Mouse (Mus musculus): ENCODE measurements around the gene Ppfia1. TPM values are rescaled to one million over a fixed set of nuclear protein-coding genes. Genes with fewer than 3 reads are reported as not detected.

The Ppfia1 gene
- polyA plus RNA-seq, 1 experiment from 2014 or later = 21.8 TPM

- Histone ChIP-seq H3K4me1 (replicated peaks) (no peaks in the 10 kb centered on the region), H3K4me3 (no peak overlapping the region), H3K36me3 (peaks cover 81% of the 10 kb centered on the region), H3K27ac (no peak overlapping the region), H3K4me2 (no peak overlapping the region), H3K9me3 (replicated peaks) (no peaks in the 10 kb centered on the region), H3K27me3 (no peaks in the 10 kb centered on the region), H3K9ac (no peak overlapping the region)
- ATAC-seq (replicated peaks; ENCODE audit: insufficient number of reproducible peaks, insufficient read depth, low FRiP score, low read depth) = no peak
These were observed 73.2 kb downstream of the Ppfia1 start for GRCm38 (mm10) chr7:144480314-144480713.

GRCm38 (mm10) chr7:144479569-144479968 is 74.0 kb downstream of the Ppfia1 start:
- Histone ChIP-seq H3K27me3 (no peaks in the 10 kb centered on the region), H3K27ac (no peak overlapping the region), H3K4me1 (replicated peaks) (no peaks in the 10 kb centered on the region), H3K36me3 (peaks cover 79% of the 10 kb centered on the region), H3K4me3 (no peak overlapping the region), H3K9ac (no peak overlapping the region), H3K9me3 (replicated peaks) (no peaks in the 10 kb centered on the region), H3K4me2 (no peak overlapping the region)
- no peak for ATAC-seq (replicated peaks; ENCODE audit: insufficient number of reproducible peaks, insufficient read depth, low FRiP score, low read depth)
- WGBS = 93% methylated on average over 1 of the region's 1 CpGs

- WGBS = 86% methylated on average over 3 of the region's 3 CpGs
- Histone ChIP-seq H3K9ac (no peak overlapping the region), H3K4me1 (replicated peaks) (peaks cover 10% of the 10 kb centered on the region), H3K27ac (no peak overlapping the region), H3K9me3 (replicated peaks) (no peaks in the 10 kb centered on the region), H3K4me2 (no peak overlapping the region), H3K27me3 (no peaks in the 10 kb centered on the region), H3K36me3 (peaks cover 41% of the 10 kb centered on the region), H3K4me3 (no peak overlapping the region)
- ATAC-seq (replicated peaks; ENCODE audit: insufficient number of reproducible peaks, insufficient read depth, low FRiP score, low read depth) = no peak
These were observed 77.8 kb downstream of the Ppfia1 start for GRCm38 (mm10) chr7:144475741-144476140.

GRCm38 (mm10) chr7:144473486-144473885 is 80.0 kb downstream of the Ppfia1 start:
- ATAC-seq (replicated peaks; ENCODE audit: insufficient number of reproducible peaks, insufficient read depth, low FRiP score, low read depth) = no peak
- H3K36me3 ChIP-seq = peaks cover 20% of the 10 kb centered on the region
- H3K9ac ChIP-seq = no peak overlapping the region
- peaks cover 26% of the 10 kb centered on the region for H3K4me1 ChIP-seq (replicated peaks)
- WGBS = 44% methylated on average over 4 of the region's 4 CpGs
- no peaks in the 10 kb centered on the region for H3K27me3 ChIP-seq
- no peak overlapping the region for H3K27ac ChIP-seq
- H3K4me3 ChIP-seq = no peak overlapping the region
- no peak overlapping the region for H3K4me2 ChIP-seq
- H3K9me3 ChIP-seq (replicated peaks) = no peaks in the 10 kb centered on the region

- Histone ChIP-seq H3K4me3 (peak overlapping the region; percentile 73), H3K9me3 (replicated peaks) (no peaks in the 10 kb centered on the region), H3K36me3 (peaks cover 4% of the 10 kb centered on the region; the same call in 1 of the 2 replicates), H3K9ac (peak overlapping the region; percentile 87), H3K4me2 (peak overlapping the region; percentile 79), H3K4me1 (replicated peaks) (peaks cover 35% of the 10 kb centered on the region), H3K27ac (peak overlapping the region; percentile 80), H3K27me3 (no peaks in the 10 kb centered on the region)
- WGBS = 78% methylated on average over 2 of the region's 2 CpGs
- no peak for ATAC-seq (replicated peaks; ENCODE audit: insufficient number of reproducible peaks, insufficient read depth, low FRiP score, low read depth)
These were observed 82.4 kb downstream of the Ppfia1 start for GRCm38 (mm10) chr7:144471103-144471502.

GRCm38 (mm10) chr7:144470545-144471059 is 82.9 kb downstream of the Ppfia1 start, which contains the start of gene Cttn:
Cttn (minus strand) TSS chr7:144471009.
- peaks cover 4% of the 10 kb centered on the region; the same call in 1 of the 2 replicates for H3K36me3 ChIP-seq
- 1% methylated on average over 30 of the region's 30 CpGs for WGBS
- H3K9me3 ChIP-seq (replicated peaks) = no peaks in the 10 kb centered on the region
- peak within 1 kb of the TSS; percentile 79 for H3K4me2 ChIP-seq
- no peaks in the 10 kb centered on the region for H3K27me3 ChIP-seq
- H3K4me3 ChIP-seq = peak within 1 kb of the TSS; percentile 73
- peak within 1 kb of the TSS; percentile 80 for H3K27ac ChIP-seq
- H3K4me1 ChIP-seq (replicated peaks) = peaks cover 35% of the 10 kb centered on the region
- H3K9ac ChIP-seq = peak within 1 kb of the TSS; percentile 87
- peak; percentile 90 for ATAC-seq (replicated peaks; ENCODE audit: insufficient number of reproducible peaks, insufficient read depth, low FRiP score, low read depth)

- Histone ChIP-seq H3K4me1 (replicated peaks) (peaks cover 35% of the 10 kb centered on the region), H3K4me2 (peak overlapping the region; percentile 79), H3K9me3 (replicated peaks) (no peaks in the 10 kb centered on the region), H3K27me3 (no peaks in the 10 kb centered on the region), H3K27ac (peak overlapping the region; percentile 80), H3K4me3 (peak overlapping the region; percentile 73), H3K9ac (peak overlapping the region; percentile 87), H3K36me3 (peaks cover 10% of the 10 kb centered on the region; the same call in 1 of the 2 replicates)
- ATAC-seq (replicated peaks; ENCODE audit: insufficient number of reproducible peaks, insufficient read depth, low FRiP score, low read depth) = peak; percentile 19; the same call in 1 of the 2 replicates
- 2% methylated on average over 31 of the region's 31 CpGs for WGBS
These were observed 83.5 kb downstream of the Ppfia1 start for GRCm38 (mm10) chr7:144469908-144470544.

GRCm38 (mm10) chr7:144469181-144469641 is 84.3 kb downstream of the Ppfia1 start:
- H3K36me3 ChIP-seq = peaks cover 16% of the 10 kb centered on the region; the same call in 1 of the 2 replicates
- peak overlapping the region; percentile 87; the same call in 1 of the 2 replicates for H3K9ac ChIP-seq
- peak overlapping the region; percentile 73 for H3K4me3 ChIP-seq
- peaks cover 35% of the 10 kb centered on the region for H3K4me1 ChIP-seq (replicated peaks)
- WGBS = 10% methylated on average over 4 of the region's 4 CpGs
- ATAC-seq (replicated peaks; ENCODE audit: insufficient number of reproducible peaks, insufficient read depth, low FRiP score, low read depth) = no peak; the same call in 1 of the 2 replicates
- H3K9me3 ChIP-seq (replicated peaks) = no peaks in the 10 kb centered on the region
- H3K27me3 ChIP-seq = no peaks in the 10 kb centered on the region
- peak overlapping the region; percentile 80 for H3K27ac ChIP-seq
- H3K4me2 ChIP-seq = peak overlapping the region; percentile 79

GRCm38 (mm10) chr7:144468741-144469140 is 84.8 kb downstream of the Ppfia1 start:
- Histone ChIP-seq H3K9me3 (replicated peaks) (no peaks in the 10 kb centered on the region), H3K4me2 (peak overlapping the region; percentile 79), H3K27ac (peak overlapping the region; percentile 80), H3K9ac (peak overlapping the region; percentile 87; the same call in 1 of the 2 replicates), H3K36me3 (peaks cover 19% of the 10 kb centered on the region), H3K4me1 (replicated peaks) (peaks cover 34% of the 10 kb centered on the region), H3K27me3 (no peaks in the 10 kb centered on the region), H3K4me3 (peak overlapping the region; percentile 73; the same call in 1 of the 2 replicates)
- no peak for ATAC-seq (replicated peaks; ENCODE audit: insufficient number of reproducible peaks, insufficient read depth, low FRiP score, low read depth)
- 84% methylated on average over 5 of the region's 5 CpGs for WGBS

- 0 out of 2 replicates have a peak, but pooled peaks cover 2% of the 10 kb centered on the region for H3K4me1 ChIP-seq (replicated peaks)
- H3K27me3 ChIP-seq = no peaks in the 10 kb centered on the region
- no peaks in the 10 kb centered on the region for H3K9me3 ChIP-seq (replicated peaks)
- peaks cover 71% of the 10 kb centered on the region for H3K36me3 ChIP-seq
- no peak overlapping the region for H3K27ac ChIP-seq
- 66% methylated on average over 7 of the region's 7 CpGs for WGBS
- H3K4me3 ChIP-seq = no peak overlapping the region
- no peak overlapping the region for H3K4me2 ChIP-seq
- no peak overlapping the region for H3K9ac ChIP-seq
- ATAC-seq (replicated peaks; ENCODE audit: insufficient number of reproducible peaks, insufficient read depth, low FRiP score, low read depth) = no peak
These were observed 91.0 kb downstream of the Ppfia1 start for GRCm38 (mm10) chr7:144462577-144462976.

- Histone ChIP-seq H3K27ac (no peak overlapping the region), H3K36me3 (peaks cover 83% of the 10 kb centered on the region), H3K4me1 (replicated peaks) (no peaks in the 10 kb centered on the region), H3K4me2 (no peak overlapping the region), H3K9ac (no peak overlapping the region), H3K4me3 (no peak overlapping the region), H3K9me3 (replicated peaks) (no peaks in the 10 kb centered on the region), H3K27me3 (no peaks in the 10 kb centered on the region)
- WGBS = 88% methylated on average over 6 of the region's 6 CpGs
- no peak for ATAC-seq (replicated peaks; ENCODE audit: insufficient number of reproducible peaks, insufficient read depth, low FRiP score, low read depth)
These were observed 92.2 kb downstream of the Ppfia1 start for GRCm38 (mm10) chr7:144461246-144461902.
